Mouse (Mus musculus) kidney, adult 9 months (tissue): ENCODE measurements at regions not wholly inside any gene's neighbourhood (a gene's known extent, or its start where the extent isn't known, plus 50 kb on each side); places are given as distances from the start of the nearest gene placed in this dataset.

Experiments used
- DNase-seq: peaks from one replicate; pipeline ENCODE4 v3.0.0; 2022

DNA sequence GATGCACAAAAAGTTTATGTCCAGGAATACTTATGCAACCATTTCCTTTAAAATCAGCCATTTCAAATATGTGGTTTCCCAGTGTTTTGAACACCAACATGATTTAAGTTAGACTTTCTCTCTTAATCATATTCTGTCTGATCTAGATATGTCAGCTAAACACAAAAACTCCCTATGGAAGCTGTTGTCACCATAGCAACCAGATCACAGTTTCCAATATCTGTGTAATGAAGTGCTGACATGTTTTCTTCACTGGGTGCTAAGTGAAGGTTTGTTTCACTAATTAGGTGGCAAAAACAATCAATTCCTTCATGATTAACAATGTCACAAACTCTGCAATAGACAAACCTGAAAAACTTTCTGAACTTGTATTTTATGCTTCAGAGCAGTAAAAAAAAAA, 615.9 kb upstream of the Ccng1 start:
- DNase-seq: no peak

- no peak for DNase-seq
Observed at GRCm38 (mm10) chr11:41341107-41341506, 586.0 kb upstream of the Ccng1 start.

GRCm38 (mm10) chr11:41340383-41340782, 585.3 kb upstream of the Ccng1 start:
- no peak for DNase-seq

DNA sequence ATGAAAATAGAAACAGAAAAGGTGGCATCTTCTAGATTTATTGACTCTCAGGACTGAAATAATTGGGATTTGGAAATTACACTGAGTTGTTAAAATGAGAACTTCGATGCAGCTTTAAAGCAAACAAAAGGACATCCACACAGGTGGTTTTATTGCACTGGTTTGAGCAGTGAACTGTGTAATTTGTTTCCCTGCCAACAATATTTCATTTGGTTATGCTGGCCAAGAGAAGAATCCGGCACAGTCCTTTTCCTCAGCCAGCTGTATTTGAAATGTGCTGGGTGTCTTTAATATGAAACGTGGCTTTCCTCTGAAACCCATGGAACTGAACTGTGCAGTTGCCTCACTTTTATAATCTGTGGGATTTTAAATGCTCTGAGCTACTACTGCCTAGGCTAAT, 582.0 kb upstream of the Ccng1 start:
- peak; percentile 3 for DNase-seq

GRCm38 (mm10) chr11:41333689-41334088, 578.6 kb upstream of the Ccng1 start:
- DNase-seq: no peak
